Mouse (Mus musculus) heart, adult 2 months (tissue): ENCODE measurements around the gene Krt28.

Source experiments
- CTCF ChIP-seq: fragments of 200-600 bp; IDR thresholded peaks from 2 replicates; pipeline ENCODE4 v1.8.1; 2022; ENCODE audit warnings: antibody characterized with exemption, mild to moderate bottlenecking, moderate library complexity
- EP300 ChIP-seq: fragments of 200-500 bp; IDR thresholded peaks from 2 replicates; pipeline ENCODE4 v1.6.1; 2011; ENCODE audit warnings: low read depth, low read length, control low read depth; ENCODE audit not compliant: insufficient read depth
- POLR2A ChIP-seq: fragments of 200-500 bp; IDR thresholded peaks from 2 replicates; pipeline ENCODE4 v1.6.1; 2011; ENCODE audit warnings: mild to moderate bottlenecking, low read depth, low read length, control low read depth; ENCODE audit not compliant: insufficient read depth

DNA sequence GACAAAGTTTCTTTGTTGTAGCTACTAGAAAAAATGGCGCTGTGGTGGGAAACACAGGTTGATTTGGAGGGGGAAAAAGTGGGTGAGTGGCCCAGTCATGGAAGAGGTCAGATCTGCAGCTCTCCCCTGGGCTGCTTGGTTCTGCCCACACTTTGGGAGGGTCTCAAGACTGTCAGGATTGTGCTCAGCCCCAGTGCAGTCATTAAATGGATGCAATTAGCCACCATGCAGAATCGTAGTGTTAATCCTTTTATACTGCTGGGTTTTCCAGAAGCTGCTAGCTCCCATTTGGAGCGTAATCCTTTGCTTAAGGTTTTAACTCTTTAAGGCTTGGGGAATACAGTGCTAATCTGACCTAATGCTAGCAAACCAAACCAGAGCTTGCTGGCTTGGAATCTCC, 21.3 kb upstream of the Krt28 start:
- TF ChIP-seq CTCF (no peak), POLR2A (no peak), EP300 (no peak)
